Mouse (Mus musculus) layer of hippocampus, adult 9-10 months (tissue): ENCODE results near the gene Caap1.

Source experiments
- DNase-seq: peaks from one replicate; pipeline ENCODE4 v3.0.0; 2022; ENCODE audit warnings: low spot score

Gene Caap1

DNA sequence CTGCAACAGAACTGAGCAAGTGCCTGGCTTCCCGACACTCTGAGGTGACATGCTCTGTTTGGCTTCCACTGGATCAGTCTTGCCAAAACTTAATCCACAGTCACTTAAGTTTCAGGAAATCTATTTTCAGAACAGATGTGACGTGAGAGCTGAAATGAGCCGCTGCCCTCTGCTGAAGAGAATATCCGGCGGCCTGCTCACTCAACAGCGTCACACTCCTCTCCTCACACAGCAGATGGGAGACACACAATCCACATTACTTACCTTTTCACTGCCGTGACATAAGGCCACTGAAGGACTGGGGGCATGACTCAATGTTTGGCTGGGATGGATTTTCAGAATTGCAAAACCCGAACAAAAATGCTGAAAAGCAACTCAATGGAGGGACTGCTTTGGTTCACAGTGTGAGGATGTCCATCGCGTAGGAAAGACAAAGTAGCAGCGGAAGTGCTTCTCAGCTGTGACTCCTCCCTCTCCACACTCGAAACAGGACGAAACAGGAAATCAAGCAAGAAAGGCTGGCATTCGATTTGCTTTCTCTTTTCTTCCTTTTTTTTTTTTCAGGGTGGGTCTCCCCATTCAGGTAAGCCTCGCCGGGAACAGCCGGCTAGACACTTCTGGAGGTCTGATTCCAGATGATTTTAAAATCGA, 79.7 kb downstream of the Caap1 start:
- no peak for DNase-seq

GRCm38 (mm10) chr4:94473286-94473685, 83.3 kb downstream of the Caap1 start:
- DNase-seq = no peak

DNA sequence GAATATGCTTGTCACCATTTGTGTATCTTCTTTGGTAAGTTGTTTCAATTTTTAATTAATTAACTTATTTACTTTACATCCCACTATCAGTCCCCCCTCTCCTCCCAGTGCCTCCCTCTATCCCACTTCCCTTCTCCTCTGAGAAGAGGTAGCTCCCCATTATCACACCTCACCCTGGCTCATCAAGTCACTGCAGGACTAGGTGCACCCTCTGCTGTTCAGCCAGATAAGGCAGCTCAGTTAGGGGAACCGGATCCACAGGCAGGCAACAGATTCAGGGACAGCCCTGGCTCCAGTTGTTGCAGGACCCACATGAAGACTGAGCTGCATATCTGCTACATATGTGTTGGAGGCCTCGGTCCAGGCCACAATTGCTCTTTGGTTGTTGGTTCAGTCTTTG, 97.2 kb downstream of the Caap1 start:
- no peak for DNase-seq

DNA sequence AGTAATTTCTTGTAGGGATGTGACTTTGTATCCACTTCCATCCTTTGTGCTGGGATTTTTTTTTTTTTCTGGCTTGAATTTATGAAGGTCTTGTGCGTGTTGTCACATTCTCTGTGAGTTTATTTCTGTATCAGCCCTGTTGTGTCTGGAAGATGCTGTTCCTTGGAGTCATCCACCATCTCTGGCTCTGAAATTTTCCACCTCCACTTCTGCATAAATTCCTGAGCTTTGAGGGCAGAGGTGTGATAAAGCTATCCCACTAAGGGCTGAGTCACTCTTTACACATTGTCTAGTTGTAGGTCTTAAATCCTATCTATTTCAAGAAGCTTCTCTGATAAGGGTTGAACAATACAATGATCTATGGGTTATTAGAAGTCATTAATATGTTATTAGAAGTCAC, 101.7 kb downstream of the Caap1 start:
- no peak for DNase-seq
